Mouse (Mus musculus) embryo, embryonic 10.5 days (tissue): Measurements from ENCODE around the gene Gkap1.

ENCODE experiments used
- DNase-seq: peaks from one replicate; pipeline ENCODE4 v3.0.0-alpha.2; 2015; ENCODE audit warnings: low spot score

Gkap1 gene

DNA sequence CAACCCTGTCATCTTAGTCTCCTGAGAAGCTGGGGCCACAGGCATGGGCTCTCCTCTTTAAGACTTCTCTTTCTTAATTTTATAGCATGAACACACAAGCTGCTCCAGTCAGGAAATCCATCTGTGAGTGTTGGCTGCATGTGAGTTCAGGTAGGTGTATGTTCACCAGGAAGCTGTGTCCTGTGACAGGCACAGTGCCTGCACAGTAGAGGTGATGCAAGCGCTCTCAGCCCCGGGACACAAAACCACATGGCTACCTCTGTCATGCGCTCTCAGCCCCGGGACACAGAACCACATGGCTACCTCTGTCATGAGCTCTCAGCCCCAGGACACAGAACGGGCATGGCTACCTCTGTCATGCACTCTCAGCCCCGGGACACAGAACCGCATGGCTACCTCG is 12.0 kb downstream of the Gkap1 start:
- DNase-seq = no peak

GRCm38 (mm10) chr13:58261674-58262073 is 13.8 kb downstream of the Gkap1 start:
- no peak for DNase-seq

DNA sequence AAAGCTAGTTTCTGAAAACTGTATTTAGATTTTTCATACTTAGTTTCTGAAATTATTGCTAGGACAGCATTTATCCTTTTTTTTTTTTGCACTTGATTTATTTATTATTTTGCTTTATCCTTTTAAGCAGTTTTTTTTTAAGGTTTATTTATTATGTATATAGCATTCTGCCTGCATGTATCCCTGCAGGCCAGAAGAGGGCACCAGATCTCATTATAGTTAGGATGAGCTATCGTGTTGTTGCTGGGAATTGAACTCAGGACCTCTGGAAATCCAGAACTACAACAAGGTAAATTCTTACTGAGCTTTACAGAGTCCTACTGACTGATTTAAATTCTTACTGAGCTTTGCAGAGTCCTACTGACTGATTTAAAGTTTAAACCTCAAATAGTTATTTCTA is 22.2 kb downstream of the Gkap1 start:
- DNase-seq = no peak

GRCm38 (mm10) chr13:58248957-58249356 is 26.5 kb downstream of the Gkap1 start:
- no peak for DNase-seq

DNA sequence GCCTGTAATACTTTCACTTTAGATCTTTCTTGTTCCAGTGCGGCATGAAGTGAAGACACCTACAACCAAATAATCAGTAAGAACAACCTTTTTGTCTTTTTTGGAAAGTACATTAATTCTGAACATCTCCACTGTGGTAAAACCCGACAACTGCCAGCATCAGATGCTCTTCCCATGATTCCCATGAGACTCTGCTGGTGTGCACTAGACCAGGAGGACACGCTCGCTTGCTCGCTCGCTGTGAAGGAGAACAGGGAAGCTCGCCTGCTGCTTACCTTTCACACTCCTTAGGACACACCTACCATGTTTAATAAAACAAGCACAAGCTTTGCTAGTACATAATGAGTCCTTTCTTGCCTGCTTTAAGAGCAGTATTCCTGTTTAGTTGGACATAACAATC is 39.0 kb downstream of the Gkap1 start:
- no peak for DNase-seq

GRCm38 (mm10) chr13:58232611-58233010 is 42.9 kb downstream of the Gkap1 start:
- DNase-seq = peak; percentile 45

DNA sequence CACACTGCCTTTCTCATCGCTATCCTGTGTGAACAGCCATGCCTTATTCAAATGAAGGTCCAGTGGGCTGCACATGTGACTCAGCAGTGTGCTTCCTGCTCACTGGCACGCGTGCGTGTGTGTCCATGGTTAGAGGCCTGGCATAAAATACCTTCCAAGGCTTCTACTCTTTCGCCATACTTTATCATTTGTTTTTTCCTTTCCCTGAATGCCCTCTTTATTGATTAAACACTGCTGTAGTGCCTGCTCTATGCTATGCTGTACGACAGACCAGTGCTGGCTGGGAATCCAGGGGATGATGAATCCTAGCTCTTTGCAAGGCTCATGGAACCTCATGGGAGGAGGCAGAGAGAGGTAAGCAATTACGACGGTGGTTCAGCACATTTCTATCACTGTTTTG is 43.4 kb downstream of the Gkap1 start:
- no peak for DNase-seq

DNA sequence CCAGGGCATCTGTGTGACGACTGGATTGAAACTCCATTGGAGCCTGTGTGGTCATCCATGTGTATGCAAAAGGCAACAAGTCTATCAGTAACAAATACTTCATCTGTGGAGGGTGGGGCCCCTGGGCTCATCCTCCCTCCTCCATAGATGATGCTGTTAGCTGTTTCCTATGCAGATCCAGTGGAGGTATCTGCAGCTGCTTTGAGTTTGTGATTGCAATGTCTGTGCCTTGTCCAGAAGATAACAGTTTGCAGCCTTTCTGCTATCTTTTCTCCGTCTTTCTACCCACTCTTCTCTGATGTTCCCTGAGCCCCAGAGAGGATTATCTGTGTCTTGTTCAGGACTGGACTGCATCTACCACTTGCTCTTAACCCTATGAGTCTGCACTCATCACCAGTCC is 46.9 kb downstream of the Gkap1 start:
- DNase-seq = no peak

DNA sequence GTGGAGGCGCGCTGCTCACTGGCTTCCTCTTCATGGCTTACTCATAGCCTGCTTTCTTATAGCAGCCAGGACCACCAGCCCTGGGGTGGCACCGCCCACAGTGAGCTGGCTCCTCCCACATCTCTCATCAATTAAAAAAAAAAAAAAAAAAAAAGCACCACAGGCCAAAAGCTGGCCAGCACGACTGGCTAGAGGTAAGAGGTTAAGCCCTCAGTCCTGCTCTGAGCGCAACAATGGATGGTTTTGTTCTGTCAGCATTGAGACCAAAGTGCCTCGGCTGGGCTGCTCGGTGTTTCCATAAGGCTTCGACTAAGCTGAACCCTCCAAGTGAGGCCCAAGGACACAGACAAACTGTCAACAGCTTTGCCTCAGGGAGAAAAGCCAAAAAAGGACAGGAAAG is 49.8 kb downstream of the Gkap1 start:
- peak; percentile 10 for DNase-seq

- no peak for DNase-seq
Observed at GRCm38 (mm10) chr13:58220206-58220605, 55.3 kb downstream of the Gkap1 start.

DNA sequence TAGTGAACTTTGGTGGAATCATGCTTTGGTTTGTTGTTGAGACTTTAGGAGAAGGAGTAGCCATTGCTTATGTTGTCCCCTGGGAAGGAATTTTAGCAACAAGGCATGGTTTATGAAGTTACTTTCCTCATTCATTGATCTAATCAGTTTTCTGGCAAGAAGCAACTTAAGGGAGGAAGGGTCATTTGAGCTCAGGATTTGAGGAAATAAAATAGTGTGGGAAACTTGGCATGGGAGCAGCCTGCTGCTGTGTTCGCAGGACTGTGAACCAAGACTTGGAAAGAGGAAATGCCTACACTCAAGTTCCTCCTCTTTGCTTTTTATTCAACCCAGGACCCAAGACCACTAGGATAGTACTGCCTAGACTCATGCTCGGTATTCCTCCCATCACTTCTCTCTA is 58.0 kb downstream of the Gkap1 start:
- no peak for DNase-seq

GRCm38 (mm10) chr13:58216395-58216794 is 59.1 kb downstream of the Gkap1 start:
- DNase-seq = no peak

DNA sequence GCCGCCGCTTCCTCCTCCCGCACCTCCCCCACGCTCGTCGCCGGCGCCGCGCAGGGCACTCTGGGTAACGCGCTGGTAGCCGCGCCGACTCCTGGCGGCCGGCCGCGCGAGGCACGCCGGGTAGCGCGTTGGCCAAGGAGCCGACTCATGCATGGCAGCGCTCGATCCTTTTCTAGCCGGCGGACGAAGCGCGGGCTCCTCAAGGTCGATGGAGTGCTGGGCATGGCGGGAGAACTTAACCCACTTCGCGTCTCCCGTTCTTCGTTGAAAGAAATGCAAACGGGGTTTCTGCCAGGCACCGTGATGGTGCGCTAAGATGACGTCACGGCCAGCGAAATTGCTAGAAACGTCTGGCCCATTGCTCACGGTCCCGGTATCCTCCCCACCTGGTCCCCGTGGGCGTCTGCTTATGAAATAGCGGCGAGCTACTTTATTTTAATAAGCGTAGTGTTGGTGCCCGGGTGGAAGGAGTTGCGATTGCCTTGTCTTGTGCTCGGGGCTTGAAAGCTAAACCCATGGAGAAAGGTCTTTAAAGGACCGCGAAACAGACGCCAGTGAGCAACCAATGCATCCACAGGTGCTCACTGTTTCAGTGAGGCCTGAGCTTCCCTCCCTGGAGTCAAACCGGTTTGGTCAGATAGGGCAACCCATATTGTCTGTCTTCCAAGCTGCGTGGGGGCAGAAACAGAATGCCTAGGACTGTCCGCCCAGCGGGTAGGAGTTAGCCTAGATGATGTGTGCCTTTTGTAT is 59.7 kb downstream of the Gkap1 start, which contains the start of gene Ubqln1:
TSS of gene Ubqln1 (minus strand) at position 62 of the 750 bp plus-strand sequence.
- DNase-seq = peak; percentile 91

DNA sequence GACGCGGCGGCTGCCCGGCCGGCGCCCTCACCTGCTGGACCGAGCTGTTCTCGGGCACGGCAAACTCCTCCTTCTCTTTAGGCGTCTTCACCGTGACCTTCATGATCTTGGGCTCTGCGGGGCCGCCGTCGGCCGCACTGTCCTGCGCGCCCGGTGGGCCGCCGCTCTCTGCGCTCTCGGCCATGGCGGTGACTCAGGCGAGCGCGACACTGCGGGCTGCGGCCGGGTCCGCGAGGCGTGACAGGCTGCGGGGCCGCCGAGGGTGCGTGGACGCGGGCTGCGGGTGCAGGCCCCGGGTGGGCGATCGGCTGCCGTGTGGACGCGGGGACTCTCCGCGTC is 60.3 kb downstream of the Gkap1 start:
- no peak for DNase-seq

- DNase-seq = peak; percentile 44
Observed at GRCm38 (mm10) chr13:58214346-58215252, 60.9 kb downstream of the Gkap1 start.

DNA sequence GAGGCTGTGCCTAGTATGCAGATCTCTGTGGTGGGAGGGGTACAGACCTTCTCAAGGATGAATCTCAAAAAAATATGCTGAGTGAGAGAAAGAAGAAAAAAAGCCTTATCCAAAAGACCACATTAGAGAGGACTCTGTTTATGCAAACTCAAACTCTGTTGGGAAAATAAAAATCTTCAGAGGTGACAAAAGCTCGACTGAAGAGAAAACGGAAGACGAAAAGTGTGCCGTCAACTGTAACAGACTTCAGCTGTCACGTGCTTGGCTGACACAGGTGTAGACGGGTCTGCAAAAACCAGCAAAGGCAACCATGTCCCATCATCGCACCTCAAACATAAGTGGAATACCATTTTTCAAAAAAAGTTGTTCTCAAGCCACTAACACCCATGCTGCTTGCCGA is 61.7 kb downstream of the Gkap1 start:
- peak; percentile 2 for DNase-seq

DNA sequence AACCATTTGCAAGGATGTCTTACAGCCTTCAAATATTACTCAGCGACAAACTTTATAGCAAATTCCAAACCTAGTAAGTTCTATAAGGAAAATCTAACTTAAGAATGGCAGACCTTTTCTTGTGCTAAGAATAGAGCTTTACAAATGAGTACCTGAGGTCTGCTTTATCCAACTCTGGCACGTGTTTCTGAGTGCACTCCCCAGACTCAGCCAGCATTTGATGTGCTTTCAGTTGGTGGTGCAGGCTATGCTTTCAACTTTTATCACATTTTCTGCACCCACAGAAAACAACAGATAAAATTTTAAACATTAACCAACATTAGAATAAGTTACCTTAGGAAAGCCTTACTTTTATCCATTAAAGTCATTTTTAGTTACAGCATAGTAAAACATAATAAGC is 63.0 kb downstream of the Gkap1 start:
- DNase-seq = no peak

GRCm38 (mm10) chr13:58210441-58210840 is 65.1 kb downstream of the Gkap1 start:
- DNase-seq = no peak

- DNase-seq = no peak
Observed at GRCm38 (mm10) chr13:58206084-58206483, 69.4 kb downstream of the Gkap1 start.

DNA sequence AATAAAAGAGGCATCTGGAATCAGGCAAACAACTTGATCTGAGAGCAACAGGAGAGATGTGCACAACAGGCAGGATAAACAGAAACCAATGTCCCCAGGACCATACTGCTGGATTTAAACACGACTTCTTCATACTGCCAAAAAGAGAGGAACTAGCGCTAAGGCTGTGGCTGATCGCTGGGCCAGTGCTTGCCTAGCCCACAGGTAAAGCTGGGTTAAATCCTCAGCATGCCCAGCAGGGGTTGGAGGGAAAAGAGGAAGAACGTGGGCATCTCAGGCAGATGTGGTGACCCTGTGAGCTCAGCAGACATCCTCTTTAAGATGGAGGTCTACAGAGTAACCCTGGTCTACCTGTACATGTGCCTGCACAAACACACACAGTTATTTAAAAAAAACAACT is 70.5 kb downstream of the Gkap1 start:
- no peak for DNase-seq

GRCm38 (mm10) chr13:58204202-58204601 is 71.3 kb downstream of the Gkap1 start:
- DNase-seq = no peak

DNA sequence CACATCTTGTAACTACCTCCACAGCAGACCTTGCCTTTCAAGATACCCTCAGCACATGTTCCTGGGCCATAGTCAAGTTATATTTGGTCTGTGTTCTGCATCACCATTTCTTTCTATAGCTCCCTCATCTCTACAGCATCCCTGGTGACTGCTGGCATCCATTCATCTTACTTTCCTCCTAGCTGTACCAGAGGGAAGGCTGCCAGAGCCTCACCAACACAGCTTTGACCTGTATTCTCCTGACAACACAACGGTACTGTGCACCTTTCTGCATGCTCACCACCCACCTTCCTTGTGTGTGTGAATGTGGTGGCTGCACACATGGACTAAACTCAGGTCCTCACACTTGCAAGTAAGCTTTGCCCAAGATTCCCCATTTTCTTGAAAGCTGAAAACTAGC is 72.6 kb downstream of the Gkap1 start:
- no peak for DNase-seq

- DNase-seq = no peak
Observed at GRCm38 (mm10) chr13:58201908-58202307, 73.6 kb downstream of the Gkap1 start.
